Mouse (Mus musculus) kidney, adult 11 months (tissue): Measurements from ENCODE around the gene Unc13d.
"Not testable (repeated sequence)": the region's sequence is repeated elsewhere in the genome, so short reads cannot be mapped to it uniquely, and the experiment has no call there.

Experiments
- DNase-seq: peaks from one replicate; pipeline ENCODE4 v3.0.0; 2022

The Unc13d gene

DNA sequence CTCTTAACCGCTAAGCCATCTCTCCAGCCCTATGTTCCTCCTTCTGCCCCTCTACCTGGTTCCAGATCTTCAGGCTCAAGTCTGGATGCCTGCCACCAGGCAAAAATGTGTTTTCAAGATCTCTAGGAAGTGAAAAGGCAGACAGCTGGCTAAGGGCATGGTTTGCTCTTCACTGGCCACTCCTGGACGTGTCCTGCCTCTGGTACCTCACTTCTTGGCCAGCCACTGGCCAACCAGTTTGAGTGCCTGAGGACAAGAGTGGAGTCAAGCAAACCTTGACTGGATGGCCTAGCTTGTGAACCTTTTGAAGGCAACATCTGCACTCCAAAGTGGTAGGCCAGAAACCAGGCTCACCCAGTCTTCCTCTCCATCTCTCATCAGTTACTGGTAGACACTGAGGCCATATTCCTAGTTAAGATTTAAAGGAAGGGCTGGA is 57.8 kb downstream of the Unc13d start:
- DNase-seq = no peak

DNA sequence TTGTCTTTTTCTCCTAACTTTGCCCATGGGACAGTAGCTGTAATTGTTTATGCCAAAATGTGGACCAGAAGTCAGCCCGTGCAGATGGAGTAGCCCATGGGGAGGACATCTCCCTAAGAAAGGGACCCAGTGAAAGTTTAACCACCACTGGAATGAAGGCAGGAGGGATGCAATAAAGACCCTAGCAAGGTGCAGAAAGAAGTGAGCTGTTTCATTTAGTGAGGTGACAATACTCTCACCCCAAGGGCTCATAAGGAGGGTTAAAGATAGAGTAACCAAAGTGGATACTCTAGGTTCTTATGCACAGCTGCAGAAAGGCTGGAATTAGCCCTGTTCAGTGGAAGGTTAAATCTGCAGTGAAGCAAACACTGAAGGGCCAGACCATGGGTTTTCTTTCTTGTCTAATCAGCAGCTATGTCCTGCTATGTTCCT is 58.4 kb downstream of the Unc13d start:
- no peak for DNase-seq

DNA sequence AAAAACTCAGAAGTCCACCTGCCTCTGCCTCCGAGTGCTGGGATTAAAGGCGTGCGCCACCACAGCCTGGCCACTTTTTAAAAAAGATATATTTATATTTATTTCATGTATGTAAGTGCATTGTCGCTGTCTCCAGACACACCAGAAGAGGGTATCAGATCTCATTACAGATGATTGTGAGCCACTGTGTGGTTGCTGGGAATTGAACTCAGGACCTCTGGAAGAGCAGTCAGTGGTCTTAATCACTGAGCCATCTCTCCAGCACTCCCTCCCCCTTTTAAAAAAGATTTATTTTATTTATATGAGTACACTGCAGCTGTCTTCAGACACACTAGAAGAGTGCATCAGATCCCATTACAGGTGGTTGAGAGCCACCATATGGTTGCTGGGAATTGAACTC is 58.9 kb downstream of the Unc13d start:
- not testable (repeated sequence) for DNase-seq

DNA sequence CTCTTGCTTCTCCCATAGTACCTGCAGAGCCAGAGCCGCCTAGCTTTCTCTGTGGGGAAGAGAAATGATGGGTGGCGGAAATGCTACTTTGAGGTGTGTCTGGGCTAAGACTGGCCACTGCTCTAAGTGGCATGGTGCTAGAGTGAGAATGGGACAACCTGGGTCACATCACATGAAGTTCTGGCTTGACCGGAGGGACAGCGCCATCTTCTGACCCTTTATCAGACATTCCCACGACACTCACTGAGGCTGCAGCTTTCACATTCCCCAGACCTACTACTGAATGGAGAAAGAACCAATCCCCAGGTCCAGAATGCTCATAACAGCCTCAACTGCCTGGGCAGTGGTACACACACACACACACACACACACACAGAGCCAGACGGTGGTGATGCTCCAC is 59.7 kb downstream of the Unc13d start:
- DNase-seq = peak; percentile 52

DNA sequence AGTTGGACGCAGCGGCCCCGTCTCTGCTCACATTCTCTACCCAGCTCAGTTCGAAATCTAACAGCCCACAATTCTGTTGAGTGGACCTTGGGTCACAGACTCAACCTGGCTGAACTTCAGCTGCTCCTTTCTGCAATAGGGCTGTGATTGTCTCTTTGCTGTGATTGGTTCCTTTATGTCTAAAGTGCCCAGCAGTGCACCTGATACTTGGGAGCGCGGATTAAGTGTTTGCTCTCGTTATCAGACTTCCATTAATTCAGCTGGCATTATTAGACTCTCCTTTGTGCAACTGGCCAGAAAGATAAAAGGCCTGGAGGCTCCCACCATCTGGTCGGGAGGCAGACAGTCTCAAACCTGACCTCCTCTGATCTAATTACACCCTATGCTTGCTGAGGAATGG is 62.9 kb downstream of the Unc13d start:
- DNase-seq = no peak

GRCm38 (mm10) chr11:116012262-116012947 is 65.4 kb downstream of the Unc13d start, which contains the start of gene Galk1:
TSS of gene Galk1 (minus strand) at chr11:116012719.
- DNase-seq = peak; percentile 94
